Mouse (Mus musculus) brown adipose tissue, adult 24 weeks (tissue): Measurements from ENCODE around the gene Misp. TPM values are rescaled to one million over a fixed set of nuclear protein-coding genes. Genes with fewer than 3 reads are reported as not detected.

Experiments used
- H3K27ac ChIP-seq: fragments of 200-500 bp; replicated peaks from 2 replicates; pipeline ENCODE4 v1.5.1; 2012; ENCODE audit warnings: low read depth, mild to moderate bottlenecking, low read length
- H3K4me1 ChIP-seq: fragments of 200-500 bp; 2 replicates; pipeline ENCODE4 v1.6.1; 2012; ENCODE audit warnings: low read length, mixed read lengths; ENCODE audit not compliant: control insufficient read depth, insufficient read depth, insufficient read length
- H3K4me3 ChIP-seq: fragments of 200-500 bp; 2 replicates; pipeline ENCODE4 v1.5.1; 2012; ENCODE audit warnings: low read depth, mild to moderate bottlenecking, low read length, moderate library complexity; ENCODE audit not compliant: insufficient read depth
- polyA plus RNA-seq: library from polyadenylated mRNA; stranded (reverse); fragments of >200 nt; gene quantifications from 2 replicates; pipeline ENCODE4 v1.2.4, GENCODE M21; 2012; ENCODE audit not compliant: missing spikeins, insufficient read depth, insufficient read length

Misp gene
- polyA plus RNA-seq = not detected in 2 replicates

- Histone ChIP-seq H3K4me3 (no peak within 1 kb of the TSS), H3K27ac (no peak within 1 kb of the TSS), H3K4me1 (peaks cover 4% of the 10 kb centered on the region; the same call in 1 of the 2 replicates)
Measured at GRCm38 (mm10) chr10:79820782-79821181, at the start of gene Misp. Misp (plus strand) TSS chr10:79820989.

GRCm38 (mm10) chr10:79772320-79772719 lies 48.5 kb upstream of the Misp start:
- H3K4me1 ChIP-seq = no peaks in the 10 kb centered on the region
- H3K27ac ChIP-seq = no peak overlapping the region
- H3K4me3 ChIP-seq = no peak overlapping the region

- Histone ChIP-seq H3K4me3 (no peak overlapping the region), H3K4me1 (no peaks in the 10 kb centered on the region), H3K27ac (no peak overlapping the region)
Measured at GRCm38 (mm10) chr10:79773208-79773607, 47.6 kb upstream of the Misp start.

DNA sequence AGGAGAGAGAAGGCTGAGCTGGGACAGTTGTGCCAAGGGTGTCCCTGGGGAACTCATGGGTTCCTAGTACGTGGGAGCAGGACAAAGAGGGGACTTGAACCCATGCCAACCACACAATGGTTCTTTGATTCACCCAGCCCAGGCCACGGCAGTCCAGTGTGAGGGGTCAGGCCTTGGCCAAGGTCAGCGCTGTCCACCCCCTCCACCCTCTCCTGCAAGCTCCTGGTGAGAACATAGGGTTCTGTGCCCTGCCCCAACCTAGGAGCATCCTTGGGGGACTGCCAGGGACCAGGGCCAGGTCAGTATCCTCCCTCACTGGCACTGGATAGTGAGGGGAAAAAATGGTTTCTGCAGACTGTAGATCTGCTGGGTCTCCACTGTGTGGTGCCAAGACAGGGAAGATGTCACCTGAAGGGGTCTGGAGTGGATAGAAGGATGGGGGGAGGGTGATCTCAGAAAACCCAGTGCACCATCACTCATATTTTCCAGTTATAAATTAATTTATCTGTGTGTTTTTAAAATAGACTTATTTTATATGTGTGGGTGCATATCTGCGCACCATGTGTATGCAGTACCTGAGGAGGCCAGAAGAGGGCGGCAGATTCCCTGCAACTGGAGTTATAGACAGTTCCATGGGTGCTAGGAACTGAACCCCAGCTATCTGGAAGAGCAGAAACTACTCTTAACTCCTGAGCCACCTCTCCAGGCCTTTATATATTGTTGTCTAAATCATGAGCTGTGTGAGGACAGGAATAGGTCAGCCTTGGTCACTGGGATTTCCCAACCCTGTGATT lies 46.1 kb upstream of the Misp start:
- Histone ChIP-seq H3K27ac (no peak overlapping the region), H3K4me3 (no peak overlapping the region), H3K4me1 (no peaks in the 10 kb centered on the region)

GRCm38 (mm10) chr10:79777103-79777531 lies 43.7 kb upstream of the Misp start, which contains the start of gene Fstl3:
Fstl3 (plus strand) TSS chr10:79777272.
- peaks cover 2% of the 10 kb centered on the region; the same call in 1 of the 2 replicates for H3K4me1 ChIP-seq
- H3K4me3 ChIP-seq = peak within 1 kb of the TSS; percentile 31
- H3K27ac ChIP-seq = no peak within 1 kb of the TSS

GRCm38 (mm10) chr10:79778006-79778405 lies 42.8 kb upstream of the Misp start:
- peaks cover 2% of the 10 kb centered on the region; the same call in 1 of the 2 replicates for H3K4me1 ChIP-seq
- no peak overlapping the region for H3K27ac ChIP-seq
- H3K4me3 ChIP-seq = no peak overlapping the region

DNA sequence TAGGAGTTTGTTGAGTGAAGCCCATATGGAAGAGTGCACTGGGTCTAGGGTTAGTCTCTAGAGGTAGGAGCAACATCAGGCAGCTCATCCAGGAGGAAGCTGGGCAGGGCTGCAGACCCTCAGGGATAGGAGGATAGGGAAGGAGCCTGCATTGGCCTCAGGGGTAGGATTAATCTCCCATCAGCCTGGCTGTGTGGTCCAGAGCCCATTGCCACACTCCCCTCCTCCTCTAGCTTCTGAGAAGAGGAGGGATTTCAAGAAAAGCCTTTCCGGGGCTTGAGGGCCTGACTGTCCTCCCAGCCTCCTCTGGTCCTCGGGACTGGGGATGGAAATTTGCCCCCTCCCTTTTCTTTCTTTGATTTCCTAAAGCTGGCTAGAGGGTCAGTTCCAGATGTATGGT lies 41.6 kb upstream of the Misp start:
- Histone ChIP-seq H3K4me1 (peaks cover 2% of the 10 kb centered on the region; the same call in 1 of the 2 replicates), H3K27ac (no peak overlapping the region), H3K4me3 (no peak overlapping the region)

DNA sequence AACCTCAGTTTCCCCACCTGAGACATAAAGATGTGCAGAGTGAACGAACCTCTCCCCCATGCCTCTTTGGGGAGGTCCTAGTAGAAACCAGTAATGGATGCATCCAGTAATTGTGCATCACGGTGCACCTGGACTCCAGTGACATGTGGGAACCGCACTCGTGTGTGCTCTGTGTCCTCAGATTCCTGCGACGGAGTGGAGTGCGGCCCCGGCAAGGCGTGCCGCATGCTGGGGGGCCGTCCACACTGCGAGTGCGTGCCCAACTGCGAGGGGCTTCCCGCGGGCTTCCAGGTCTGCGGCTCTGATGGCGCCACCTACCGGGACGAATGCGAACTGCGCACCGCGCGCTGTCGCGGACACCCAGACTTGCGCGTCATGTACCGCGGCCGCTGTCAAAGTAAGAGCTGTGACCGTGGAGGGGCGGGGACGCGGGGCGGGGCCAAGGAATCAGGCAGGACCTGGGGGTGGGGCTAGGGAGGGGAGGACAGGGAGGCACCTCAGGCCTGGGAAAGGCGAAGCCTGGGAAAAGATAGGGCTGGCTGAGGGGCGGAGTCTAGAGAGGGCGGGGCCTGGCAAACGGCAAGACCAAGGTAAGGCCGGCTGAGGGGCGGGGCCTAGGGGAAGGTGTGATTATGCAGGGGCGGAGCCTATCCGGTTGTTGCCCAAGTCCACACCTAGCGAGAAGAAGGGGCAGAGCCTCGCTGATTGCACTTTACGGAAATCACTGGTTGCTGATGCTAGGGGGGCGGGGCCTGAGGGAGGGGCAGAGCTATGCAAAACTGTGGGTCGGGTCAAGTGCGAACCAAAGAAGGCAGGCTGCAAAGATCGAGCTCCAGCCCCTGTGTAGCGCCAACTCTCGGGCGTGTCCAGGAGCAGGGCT lies 40.8 kb upstream of the Misp start:
- peaks cover 2% of the 10 kb centered on the region; the same call in 1 of the 2 replicates for H3K4me1 ChIP-seq
- peak overlapping the region; percentile 54 for H3K4me3 ChIP-seq
- no peak overlapping the region for H3K27ac ChIP-seq

DNA sequence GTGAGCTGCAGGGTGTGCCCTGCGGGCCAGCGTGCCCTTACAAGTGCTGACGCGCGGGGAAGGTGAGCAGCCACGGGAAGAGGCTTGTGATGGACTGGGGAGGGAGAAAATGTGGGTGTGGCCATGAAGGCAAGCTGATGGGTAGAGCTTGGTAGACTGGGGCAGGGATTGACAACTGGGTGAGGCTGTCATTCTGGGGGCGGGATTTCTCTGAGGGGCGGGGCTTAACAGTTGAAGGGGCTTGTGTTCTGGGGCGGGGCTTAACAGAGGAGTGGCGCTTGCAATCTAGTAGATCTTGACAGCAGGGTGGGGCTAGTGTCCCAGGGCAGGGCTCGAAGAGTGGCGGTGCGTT lies 40.1 kb upstream of the Misp start:
- H3K27ac ChIP-seq = no peak overlapping the region
- peak overlapping the region; percentile 54 for H3K4me3 ChIP-seq
- H3K4me1 ChIP-seq = peaks cover 2% of the 10 kb centered on the region; the same call in 1 of the 2 replicates

GRCm38 (mm10) chr10:79781139-79781538 lies 39.6 kb upstream of the Misp start:
- peaks cover 2% of the 10 kb centered on the region; the same call in 1 of the 2 replicates for H3K4me1 ChIP-seq
- no peak overlapping the region for H3K27ac ChIP-seq
- H3K4me3 ChIP-seq = no peak overlapping the region

- peaks cover 2% of the 10 kb centered on the region; the same call in 1 of the 2 replicates for H3K4me1 ChIP-seq
Measured at GRCm38 (mm10) chr10:79781956-79782355, 38.8 kb upstream of the Misp start.

GRCm38 (mm10) chr10:79783050-79783449 lies 37.7 kb upstream of the Misp start:
- Histone ChIP-seq H3K4me1 (peaks cover 2% of the 10 kb centered on the region; the same call in 1 of the 2 replicates), H3K4me3 (no peak overlapping the region), H3K27ac (no peak overlapping the region)

More at GRCm38 (mm10) chr10:79781956-79782355, 38.8 kb upstream of the Misp start:
- no peak overlapping the region for H3K27ac ChIP-seq
- H3K4me3 ChIP-seq = no peak overlapping the region

DNA sequence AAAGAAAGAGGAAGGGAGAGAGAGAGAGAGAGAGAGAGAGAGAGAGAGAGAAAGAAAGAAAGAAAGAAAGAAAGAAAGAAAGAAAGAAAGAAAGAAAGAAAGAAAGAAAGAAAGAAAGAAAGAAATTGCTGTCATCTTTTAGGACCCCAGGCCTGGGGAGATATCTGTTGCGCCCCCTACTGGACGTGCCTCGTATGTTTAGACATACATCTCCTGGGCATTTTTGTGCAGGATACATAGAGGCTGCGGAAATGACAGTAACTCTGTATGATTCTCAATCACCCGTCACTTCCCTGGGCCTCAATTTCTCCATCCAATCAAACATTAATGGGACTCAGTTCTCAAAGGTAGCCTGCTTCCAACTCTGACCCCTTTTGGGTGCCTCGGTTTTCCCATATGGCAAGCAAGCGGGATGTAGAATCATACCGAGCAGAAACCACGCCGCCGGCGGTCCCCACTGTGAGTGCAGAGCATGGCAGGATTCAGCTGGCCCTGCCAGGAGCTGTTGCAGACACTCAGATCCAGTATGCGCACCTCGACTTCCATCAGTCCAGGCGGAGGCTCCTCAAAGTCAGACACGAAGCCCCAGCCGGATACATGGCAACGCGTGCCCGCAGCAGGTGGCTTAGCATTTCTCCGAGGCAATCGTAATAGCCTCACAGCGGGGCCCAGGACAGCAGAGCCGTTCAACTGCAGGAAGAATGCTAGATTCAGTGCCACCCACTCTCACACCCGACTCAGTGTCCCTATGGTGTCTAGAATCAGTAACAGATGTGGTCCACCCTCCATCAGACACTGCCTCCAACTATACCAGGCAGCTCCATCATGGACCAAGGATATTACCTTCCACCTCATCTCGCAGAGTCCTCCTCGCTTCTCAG lies 36.6 kb upstream of the Misp start:
- no peak overlapping the region for H3K27ac ChIP-seq
- H3K4me1 ChIP-seq = peaks cover 2% of the 10 kb centered on the region; the same call in 1 of the 2 replicates
- no peak overlapping the region for H3K4me3 ChIP-seq

DNA sequence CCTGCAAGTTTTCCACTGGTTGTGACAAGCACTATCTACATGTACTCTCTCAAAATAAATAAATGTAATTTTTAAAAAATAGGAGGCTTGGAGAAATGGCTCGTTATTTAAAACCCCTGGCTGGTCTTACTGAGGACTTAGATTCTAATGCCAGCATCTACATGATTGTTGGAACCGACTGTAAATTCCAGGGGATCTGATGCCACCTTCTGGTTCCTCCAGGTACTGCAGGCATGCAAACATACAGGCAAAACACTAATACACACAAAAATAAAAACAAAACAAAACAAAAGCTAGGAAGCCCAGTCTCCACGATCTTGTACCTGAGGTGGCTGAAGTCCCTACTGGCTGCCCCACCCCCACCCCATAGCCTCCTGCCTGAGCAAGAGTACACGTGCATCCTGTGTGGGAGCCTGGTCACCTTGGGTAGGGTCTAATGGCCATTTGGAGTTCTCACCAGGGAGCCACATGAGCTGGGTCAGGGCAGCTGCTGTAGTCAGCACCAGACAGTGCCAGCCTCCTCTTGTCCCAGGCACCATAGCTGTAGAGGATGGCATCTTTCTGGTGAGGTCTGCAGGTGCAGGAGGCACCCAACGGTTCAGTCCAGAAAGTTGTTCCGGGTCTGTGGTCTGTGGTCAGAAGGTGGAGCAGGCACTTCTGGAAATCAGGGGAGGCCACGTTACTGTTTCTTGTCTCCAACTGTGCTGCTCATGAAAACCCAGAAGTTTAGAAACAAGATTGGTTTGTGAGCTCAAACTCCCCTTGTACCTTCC lies 32.2 kb upstream of the Misp start:
- Histone ChIP-seq H3K4me1 (no peaks in the 10 kb centered on the region), H3K27ac (no peak overlapping the region), H3K4me3 (no peak overlapping the region)
